Mouse (Mus musculus): ENCODE measurements around the gene Zfp518a.

Gene Zfp518a

DNA sequence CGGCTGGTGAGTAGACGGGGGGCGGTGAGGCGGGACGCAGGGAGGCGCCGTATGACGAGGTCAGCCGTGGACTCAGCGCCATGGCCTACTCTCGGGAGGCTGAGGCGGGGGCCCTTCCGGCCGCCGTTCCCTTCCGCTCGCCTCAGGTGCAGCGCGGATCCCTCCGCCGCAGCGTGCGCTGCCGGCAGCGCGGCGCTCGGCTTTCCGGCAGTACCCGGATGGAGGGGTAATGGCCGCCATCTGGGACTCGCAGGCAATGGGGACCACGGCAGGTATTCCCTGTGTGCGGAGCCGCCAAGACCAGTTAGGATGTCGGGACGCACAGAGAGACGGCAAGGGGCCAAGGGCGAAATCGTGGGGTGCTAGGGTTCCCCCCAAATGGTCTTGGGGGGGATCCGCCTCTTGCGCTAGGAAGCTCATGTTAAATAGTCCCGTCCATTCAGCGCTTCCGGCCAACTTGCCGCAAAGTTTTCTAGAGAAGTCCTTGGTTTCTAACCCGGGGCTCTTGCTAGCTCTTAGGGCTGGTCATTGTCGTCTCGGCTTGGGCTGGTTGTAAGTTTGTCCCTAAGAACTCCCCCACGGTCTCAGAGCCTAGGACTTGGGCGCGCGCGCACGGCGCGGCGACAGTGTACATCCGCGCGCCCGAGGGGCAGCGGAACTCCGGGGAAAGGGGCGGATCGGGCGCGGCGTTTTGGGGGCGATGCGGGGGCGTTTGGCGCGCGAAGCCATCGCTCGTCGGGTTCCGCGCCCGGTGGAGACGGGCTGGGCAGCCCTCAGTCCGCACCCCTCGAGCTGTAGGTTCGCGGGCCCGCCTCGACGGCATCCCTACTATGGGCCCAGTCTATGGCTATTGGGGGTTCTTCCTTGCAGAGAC is at the start of gene Zfp518a:
Gene Zfp518a (plus strand): TSS at position 187 of the 874 bp plus-strand sequence.
- peak; percentile 76 to 90 for DNase-seq (ENCODE audit: low spot score in 2 of 2)

DNA sequence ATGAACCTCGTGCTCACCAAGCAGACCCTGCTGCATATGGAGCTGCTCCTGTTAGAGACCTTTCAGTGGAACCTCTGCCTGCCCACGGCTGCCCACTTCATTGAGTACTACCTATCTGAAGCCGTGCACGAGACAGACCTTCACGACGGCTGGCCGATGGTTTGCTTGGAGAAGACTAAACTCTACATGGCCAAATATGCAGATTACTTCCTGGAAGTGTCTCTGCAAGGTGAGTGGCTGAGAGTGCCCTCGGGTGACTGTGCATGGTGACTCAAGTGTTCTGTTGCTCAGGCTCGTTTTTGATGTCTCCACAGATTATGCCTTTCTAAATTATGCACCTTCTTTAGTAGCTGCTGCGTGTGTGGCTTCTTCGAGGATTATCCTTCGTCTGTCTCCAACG is 49.8 kb upstream of the Zfp518a start:
- peak in 1 of 2 experiments; percentile 7 for DNase-seq (ENCODE audit: low spot score in 2 of 2)

- no peak for DNase-seq (ENCODE audit: low spot score in 2 of 2)
These were observed 45.1 kb upstream of the Zfp518a start for GRCm38 (mm10) chr19:40849391-40849790.

DNA sequence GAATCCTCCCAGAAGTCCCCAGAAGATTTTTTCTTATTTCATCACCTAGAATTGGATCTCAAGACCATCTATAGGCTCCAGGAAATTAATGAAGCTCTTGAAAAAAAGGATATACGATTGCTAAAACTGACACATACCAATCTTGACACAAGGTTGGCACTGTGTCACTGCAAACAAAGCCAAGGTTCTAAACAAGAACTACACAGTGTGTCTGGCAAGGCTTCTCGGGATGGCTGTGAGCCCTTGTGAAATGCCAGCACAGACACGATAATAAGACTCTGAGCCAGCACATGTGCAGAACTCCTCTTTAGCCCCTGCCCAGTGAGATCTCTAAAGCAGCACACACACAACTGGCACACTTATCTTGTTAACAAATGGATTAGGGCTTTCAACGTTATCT is 35.0 kb upstream of the Zfp518a start:
- DNase-seq (ENCODE audit: low spot score in 2 of 2), result no peak

DNA sequence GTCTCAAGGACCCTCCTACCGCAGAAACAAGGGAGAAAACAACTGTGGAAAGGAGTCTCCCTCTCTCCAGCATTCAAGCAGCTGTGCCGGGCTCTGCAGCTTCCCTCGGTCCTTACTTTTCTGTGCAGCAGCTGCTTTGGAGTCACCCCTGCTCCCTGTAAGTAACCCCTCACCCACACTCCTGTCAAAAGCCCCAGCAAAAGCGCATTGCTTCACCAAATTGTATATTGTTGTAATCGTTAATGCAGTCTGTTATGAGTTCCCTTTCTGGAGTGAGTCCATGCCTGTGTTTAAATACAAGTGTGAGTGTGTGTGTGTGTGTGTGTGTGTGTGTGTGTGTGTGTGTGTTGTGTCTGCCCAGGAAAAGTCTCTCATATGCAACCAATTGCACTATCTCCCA is 26.2 kb upstream of the Zfp518a start:
- DNase-seq (ENCODE audit: low spot score in 2 of 2), result peak in 1 of 2 experiments; percentile 6

DNA sequence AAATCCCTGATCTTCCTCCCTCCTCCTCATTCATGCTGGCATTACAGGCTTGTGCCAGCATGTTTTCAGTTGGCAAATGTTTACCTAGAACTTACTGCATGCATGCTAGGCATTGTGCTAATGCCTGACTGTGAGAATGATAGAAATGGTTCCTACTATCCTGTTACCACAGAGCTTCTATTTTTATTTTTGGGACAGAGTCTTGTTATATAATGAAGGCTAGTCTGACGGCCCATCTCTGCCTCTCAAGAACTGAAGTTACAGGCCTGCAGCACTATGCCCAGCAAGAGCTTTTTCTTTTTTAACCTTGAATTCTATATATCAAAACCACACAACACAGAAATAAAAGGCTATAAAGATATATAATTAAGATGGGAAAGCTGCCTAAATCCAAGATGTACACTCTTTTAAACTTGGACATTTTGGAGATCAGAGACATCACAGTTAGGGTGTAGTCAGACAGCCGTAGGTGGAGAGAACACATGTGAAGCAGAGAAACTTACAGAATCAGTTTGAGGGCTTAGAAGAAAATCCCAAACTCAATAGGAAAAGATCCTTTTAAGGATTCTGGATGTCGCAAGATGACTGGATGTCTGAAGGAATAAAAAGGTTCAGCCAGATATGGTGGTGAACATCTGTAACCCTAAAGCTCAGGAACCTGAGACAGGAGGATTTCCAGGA is 24.9 kb upstream of the Zfp518a start:
- no peak for DNase-seq (ENCODE audit: low spot score in 2 of 2)

DNA sequence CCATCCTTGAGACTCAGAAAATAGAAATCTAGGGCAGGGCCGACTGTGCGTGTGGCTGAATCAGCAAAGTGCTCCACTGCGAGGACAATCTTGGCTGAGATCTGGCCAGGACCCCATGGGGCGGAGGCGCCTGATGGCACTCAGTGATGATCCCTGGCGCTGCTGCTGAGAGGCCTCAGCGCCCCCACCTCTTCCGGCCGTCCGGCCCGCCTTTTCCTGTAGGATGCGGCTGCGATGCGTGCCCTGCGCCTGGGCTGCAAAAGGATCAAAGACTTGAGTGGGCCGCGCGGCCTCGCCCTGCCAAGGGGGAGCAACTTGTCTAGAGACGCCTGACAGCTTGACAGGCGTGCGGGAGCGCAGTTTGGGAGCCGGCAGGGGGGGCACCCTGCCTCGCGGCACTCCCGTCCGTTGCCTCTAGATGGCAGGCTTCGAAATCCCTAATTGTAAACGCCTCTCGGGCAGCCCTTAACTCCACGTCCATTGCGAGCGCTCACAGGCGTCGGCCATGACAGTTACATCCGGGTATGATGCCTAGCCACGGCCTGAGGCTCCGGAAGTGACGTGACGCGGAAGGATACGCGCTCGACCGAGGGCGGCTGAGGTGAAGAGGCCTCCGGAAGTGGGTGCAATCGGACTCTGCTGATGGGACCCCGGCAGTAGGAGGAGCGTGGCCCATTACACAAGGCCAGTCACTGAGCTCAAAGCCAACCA is 21.4 kb upstream of the Zfp518a start:
- peak; percentile 64 to 70 for DNase-seq (ENCODE audit: low spot score in 2 of 2)

- DNase-seq (ENCODE audit: low spot score in 2 of 2), result no peak
These were observed 12.8 kb upstream of the Zfp518a start for GRCm38 (mm10) chr19:40881700-40882099.

DNA sequence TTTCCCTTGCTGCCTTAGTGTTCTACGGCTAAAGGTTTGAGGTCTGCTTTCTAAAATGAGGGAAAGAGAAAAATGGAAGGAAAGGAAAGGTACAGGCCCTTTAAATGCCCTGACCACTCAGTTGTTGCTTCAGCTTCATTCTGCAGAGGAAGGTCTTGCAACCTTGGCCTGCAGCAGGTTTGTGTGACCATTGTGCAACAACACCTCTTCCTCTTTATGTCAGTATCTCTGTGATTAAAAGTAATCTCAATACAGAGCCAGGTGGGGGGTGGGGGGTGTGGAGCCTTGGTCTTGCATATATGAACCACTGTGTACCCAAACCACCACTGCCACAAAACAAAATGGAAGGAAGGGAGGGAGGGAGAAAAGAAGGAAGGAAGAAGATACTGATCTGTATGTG is 5.6 kb upstream of the Zfp518a start:
- no peak for DNase-seq (ENCODE audit: low spot score in 2 of 2)

DNA sequence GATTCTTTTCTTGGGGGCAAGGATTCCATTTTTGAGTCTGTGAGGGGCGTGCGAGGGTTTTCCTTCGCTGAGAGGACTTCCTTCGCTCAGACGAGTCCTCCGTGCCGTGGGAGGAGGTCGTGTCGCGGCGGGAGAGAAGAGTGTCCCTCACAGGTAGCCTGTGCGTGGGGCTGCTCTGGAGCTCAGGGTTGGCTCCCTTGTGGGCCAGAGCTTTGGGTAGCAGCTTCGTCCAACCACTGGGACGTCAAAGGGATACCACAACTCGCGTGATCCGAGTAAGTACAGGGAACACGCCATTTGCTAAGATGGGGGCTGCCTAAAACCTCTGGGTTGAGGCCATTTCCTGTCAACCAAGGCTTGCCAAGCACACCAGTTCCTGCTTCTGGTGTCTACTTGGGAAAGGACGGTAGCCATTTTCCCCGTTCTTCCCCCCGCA is 416 bp upstream of the Zfp518a start:
- no peak for DNase-seq (ENCODE audit: low spot score in 2 of 2)

- no peak for DNase-seq (ENCODE audit: low spot score in 2 of 2)
These were observed 843 bp downstream of the Zfp518a start for GRCm38 (mm10) chr19:40895393-40895703.

DNA sequence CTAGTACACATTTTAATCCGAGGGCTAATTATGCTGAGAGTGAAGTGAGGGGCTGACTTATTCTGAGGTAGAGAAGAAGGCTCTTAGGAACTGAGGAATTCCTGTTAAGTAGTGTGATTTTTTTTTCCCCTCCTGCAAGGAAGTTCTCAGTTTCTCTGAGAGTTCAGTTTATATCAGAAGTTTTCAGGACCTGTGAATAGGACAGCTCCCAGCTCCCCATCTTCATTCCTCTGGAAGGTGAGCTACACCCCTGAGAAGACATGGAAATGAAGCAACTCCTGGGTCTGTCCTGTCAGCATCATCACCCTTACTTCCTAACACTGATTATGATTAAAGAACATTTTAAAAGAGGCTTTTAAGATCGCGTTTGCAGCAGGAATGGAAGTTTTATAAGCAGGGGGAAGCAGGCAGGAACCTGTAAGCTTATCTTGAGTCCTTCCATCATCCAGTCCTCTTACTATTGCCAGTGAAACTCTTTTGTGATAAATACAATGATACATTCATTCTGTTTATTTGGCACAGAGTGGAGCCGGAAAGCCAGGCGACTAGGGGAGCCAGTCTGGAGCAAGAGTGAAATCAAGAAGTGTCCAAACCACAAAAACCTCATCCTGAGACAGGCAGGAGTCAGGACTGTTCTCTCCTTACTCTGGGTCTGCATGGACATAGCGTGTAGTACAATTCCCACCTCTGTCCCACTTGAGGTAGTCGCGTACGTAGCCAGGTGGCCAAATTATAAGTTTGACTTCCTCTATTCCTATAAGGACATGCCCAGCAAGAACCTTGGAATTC is 37.3 kb downstream of the Zfp518a start:
- DNase-seq (ENCODE audit: low spot score in 2 of 2), result no peak

DNA sequence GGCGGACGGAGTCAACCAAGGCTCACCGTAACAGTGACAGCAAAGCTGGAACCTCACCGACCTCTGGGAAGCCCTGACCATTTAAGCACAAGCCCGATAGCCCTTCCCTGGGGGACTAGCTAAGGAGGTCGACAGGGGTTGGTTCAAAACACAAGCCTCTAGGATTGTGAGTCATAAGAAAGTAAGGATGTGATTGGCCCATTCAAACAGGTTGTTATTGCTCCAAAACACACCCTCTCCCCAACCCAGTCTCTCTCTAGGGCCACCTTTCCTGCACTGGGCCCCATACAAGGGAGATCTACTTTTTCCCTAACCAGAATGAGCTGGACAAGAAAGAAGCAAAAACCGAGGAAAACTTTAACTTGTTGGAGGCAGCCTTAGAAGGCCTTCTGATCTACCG is 40.9 kb downstream of the Zfp518a start:
- DNase-seq (ENCODE audit: low spot score in 2 of 2), result no peak

- no peak for DNase-seq (ENCODE audit: low spot score in 2 of 2)
These were observed 41.5 kb downstream of the Zfp518a start for GRCm38 (mm10) chr19:40936038-40936437.

DNA sequence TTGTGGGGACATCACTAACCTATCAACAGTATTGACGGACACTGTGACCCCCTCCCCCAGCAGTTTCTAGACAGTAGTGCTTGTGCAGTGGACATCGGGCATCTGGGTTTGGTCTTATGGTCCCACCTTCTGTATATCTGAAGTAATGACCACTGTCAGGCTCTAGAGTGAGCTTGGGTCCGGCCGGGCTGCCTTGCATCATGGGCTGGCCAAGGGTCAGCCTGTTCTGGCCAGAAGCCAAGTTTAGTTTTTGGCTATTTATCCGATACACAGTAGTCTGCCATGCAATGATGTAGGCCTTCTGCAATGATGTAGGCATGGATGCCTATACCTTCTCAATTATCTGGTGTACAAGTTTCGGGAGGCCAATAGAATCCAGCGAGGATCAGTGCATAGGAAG is 49.0 kb downstream of the Zfp518a start:
- DNase-seq (ENCODE audit: low spot score in 2 of 2), result peak in 1 of 2 experiments; percentile 3

DNA sequence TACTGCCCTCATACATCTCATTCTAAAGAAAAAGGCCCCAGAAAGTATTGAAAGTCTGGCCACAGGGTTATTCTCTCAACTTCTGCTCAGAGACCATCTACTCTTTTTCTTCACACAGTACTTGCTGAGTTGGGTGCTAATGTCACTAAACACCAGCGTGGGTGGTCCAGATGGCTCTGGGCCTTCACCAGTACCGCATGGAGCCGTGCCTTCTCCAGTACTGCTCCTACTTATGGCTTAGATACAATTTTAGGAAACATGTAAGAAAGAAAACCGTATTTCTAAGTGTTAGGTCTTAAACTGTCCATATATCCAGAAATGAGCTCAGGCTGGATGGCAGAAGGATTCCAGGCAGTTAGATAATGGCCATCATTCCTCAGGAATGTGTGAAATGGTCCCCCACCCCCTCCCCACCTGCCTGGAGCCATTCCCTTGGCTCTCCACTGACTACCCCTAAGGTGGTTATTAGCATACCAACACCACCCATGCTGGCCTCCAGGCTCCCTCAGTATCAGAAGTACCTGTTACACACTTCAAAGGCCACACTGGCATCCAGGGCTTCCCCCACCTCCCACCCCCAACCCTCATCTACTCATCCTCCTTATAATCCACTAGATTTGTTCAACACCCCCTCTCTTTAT is 52.6 kb downstream of the Zfp518a start:
- DNase-seq (ENCODE audit: low spot score in 2 of 2), result no peak

DNA sequence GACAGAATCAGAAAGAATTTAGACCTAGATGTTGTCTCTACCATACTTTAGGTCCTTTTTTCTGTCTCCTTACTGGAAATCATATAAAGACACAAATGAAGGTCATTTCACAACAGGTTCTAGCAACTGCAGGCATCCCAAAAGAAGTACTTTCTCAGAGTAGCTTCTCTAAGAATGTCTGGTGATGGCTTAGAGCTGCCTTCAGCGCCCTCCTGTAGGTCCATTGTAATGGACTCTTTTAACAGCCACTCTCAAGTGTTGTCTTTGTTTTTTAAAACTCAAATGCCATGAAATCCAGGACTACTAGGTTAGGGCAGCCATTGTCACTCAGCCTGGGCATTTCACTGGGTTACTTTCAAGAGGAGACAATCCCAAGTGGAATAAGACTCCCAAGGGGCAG is 64.5 kb downstream of the Zfp518a start:
- DNase-seq (ENCODE audit: low spot score in 2 of 2), result no peak

- DNase-seq (ENCODE audit: low spot score in 2 of 2), result peak; percentile 6 to 38
These were observed 68.5 kb downstream of the Zfp518a start for GRCm38 (mm10) chr19:40962988-40963387.

- no peak for DNase-seq (ENCODE audit: low spot score in 2 of 2)
These were observed 69.9 kb downstream of the Zfp518a start for GRCm38 (mm10) chr19:40964367-40964891.

- no peak for DNase-seq (ENCODE audit: low spot score in 2 of 2)
These were observed 70.7 kb downstream of the Zfp518a start for GRCm38 (mm10) chr19:40964936-40965850.

Data from urinary bladder, adult 18-20 months (tissue).